8 mouse cellular contexts compared by ENCODE assay signal in the genomic region with DNA sequence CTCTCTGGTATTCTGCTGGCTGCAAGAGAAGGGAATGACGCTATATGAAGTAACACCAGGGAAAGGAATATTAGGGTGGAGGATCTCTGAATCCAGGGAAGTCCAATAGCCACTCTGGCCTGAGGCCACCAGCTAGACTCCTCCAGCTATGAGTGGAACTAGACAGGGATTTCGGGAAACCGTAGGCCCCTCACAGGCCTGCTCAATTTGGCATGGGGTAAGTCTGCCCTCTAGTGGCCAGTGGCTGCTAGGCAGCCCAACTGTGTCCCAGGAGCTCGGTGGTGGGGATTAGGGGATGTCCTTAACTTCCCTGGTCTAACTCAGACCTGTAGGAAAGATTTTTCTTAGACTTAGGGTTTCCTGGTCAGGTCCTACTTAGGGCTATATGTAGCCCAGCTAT. TPM values are rescaled to one million over a fixed set of nuclear protein-coding genes. Genes with fewer than 3 reads are reported as not detected.
DNase-seq lines count a peak whose midpoint lies in the region; ATAC-seq lines count a peak whose summit lies in the region.

No protein-coding gene starts in this region.

- peak; percentile 56 for DNase-seq in T-cell, adult 2 months (ENCODE audit: low spot score)
- peak; percentile 87 to 89 for DNase-seq in cerebellum, postnatal 25 days
- DNase-seq in frontal cortex, postnatal 36 days (ENCODE audit: low spot score in 2 of 2) = peak; percentile 87
- DNase-seq in hindbrain, embryonic 14.5 days (ENCODE audit: low spot score) = peak; percentile 94
- DNase-seq in layer of hippocampus, postnatal 14 days (ENCODE audit: low spot score in 2 of 2) = peak; percentile 87 to 89
- peak; percentile 90 for DNase-seq in lung, postnatal 14 days
- peak; percentile 71 for DNase-seq in retina, adult 2 months (ENCODE audit: low read depth, low spot score)
- DNase-seq in thymus, postnatal 25 days = peak; percentile 73

- no peaks in the 10 kb centered on the region for H3K9me3 ChIP-seq in hindbrain, embryonic 14.5 days (ENCODE audit: control insufficient read depth, low read length)

- no peak overlapping the region for H3K4me2 ChIP-seq in hindbrain, embryonic 14.5 days (replicated peaks)

- no peak overlapping the region for H3K27ac ChIP-seq in hindbrain, embryonic 14.5 days

- ATAC-seq in hindbrain, embryonic 14.5 days (ENCODE audit: low FRiP score) = peak; percentile 74

- H3K4me1 ChIP-seq in hindbrain, embryonic 14.5 days (replicated peaks; ENCODE audit: control insufficient read depth, insufficient read depth, low read length) = no peaks in the 10 kb centered on the region

- no peaks in the 10 kb centered on the region for H3K27me3 ChIP-seq in hindbrain, embryonic 14.5 days (ENCODE audit: control insufficient read depth, insufficient read depth, low read length)

- no peak overlapping the region for H3K9ac ChIP-seq in hindbrain, embryonic 14.5 days

- no peaks in the 10 kb centered on the region for H3K36me3 ChIP-seq in hindbrain, embryonic 14.5 days (replicated peaks; ENCODE audit: control insufficient read depth, insufficient read depth)

- H3K4me3 ChIP-seq in hindbrain, embryonic 14.5 days (replicated peaks; ENCODE audit: low read length) = no peak overlapping the region

- 20% methylated on average over 4 of the region's 4 CpGs for WGBS in hindbrain, embryonic 14.5 days

RNA-seq across cellular contexts. Expression of gene Samd8, which starts 8.5 kb away (rescaled TPM):
- polyA plus RNA-seq in hindbrain, embryonic 14.5 days (2014; fragmentation: Nextera tagmentation; extraction: Ambion mirVana) = 22.7 and 27.8 TPM in 2 replicates
- total RNA-seq in layer of hippocampus, postnatal 14 days (2021) = 10 to 100 TPM; 88.8 to 94.2 TPM

RNA-seq across cellular contexts. Expression of gene Dusp13, which starts 9.2 kb away (rescaled TPM):
- 0.51 TPM in 1 of 2 replicates, not detected in the other for polyA plus RNA-seq in hindbrain, embryonic 14.5 days (2014; fragmentation: Nextera tagmentation; extraction: Ambion mirVana)
- under 1 TPM in 1 of 2 experiments, not detected in 1; 0.64 TPM for total RNA-seq in layer of hippocampus, postnatal 14 days (2021)

RNA-seq across cellular contexts. Expression of gene Dupd1, which starts 27.4 kb away (rescaled TPM):
- not detected in 2 replicates for polyA plus RNA-seq in hindbrain, embryonic 14.5 days (2014; fragmentation: Nextera tagmentation; extraction: Ambion mirVana)
- total RNA-seq in layer of hippocampus, postnatal 14 days (2021) = under 1 TPM; 0.33 to 0.48 TPM
